Mouse (Mus musculus): ENCODE results near the gene Esyt1. TPM values are rescaled to one million over a fixed set of nuclear protein-coding genes. Genes with fewer than 3 reads are reported as not detected.

The Esyt1 gene
- polyA plus RNA-seq, 1 experiment from 2014 or later: 19.1 TPM

GRCm38 (mm10) chr10:128460270-128460630 is 65.4 kb downstream of the Esyt1 start:
- peaks cover 12% of the 10 kb centered on the region; the same call in 1 of the 2 replicates for H3K4me1 ChIP-seq (replicated peaks; ENCODE audit: control insufficient read depth, insufficient read depth, low read length)
- H3K4me2 ChIP-seq: peak overlapping the region; percentile 76
- ATAC-seq (replicated peaks; ENCODE audit: low FRiP score) (no peak), DNase-seq (ENCODE audit: low spot score) (no peak)
- WGBS: 22% methylated on average over 5 of the region's 5 CpGs
- peak overlapping the region; percentile 98 for H3K27ac ChIP-seq (ENCODE audit: low read depth, low read length)
- peak overlapping the region; percentile 88 for H3K9ac ChIP-seq (ENCODE audit: low read depth, low read length)
- no peaks in the 10 kb centered on the region for H3K27me3 ChIP-seq (replicated peaks; ENCODE audit: control insufficient read depth, insufficient read depth, low read length)
- H3K4me3 ChIP-seq (ENCODE audit: low read depth, low read length): peak overlapping the region; percentile 97
- H3K36me3 ChIP-seq (ENCODE audit: control insufficient read depth, insufficient read depth, low read length): peaks cover 18% of the 10 kb centered on the region
- H3K9me3 ChIP-seq (ENCODE audit: control insufficient read depth, low read length): no peaks in the 10 kb centered on the region

Small RNAs within 50 kb of the gene (microRNA-seq; reads per million reads assigned to microRNA genes)
- gene Gm47275 (ENCODE audit: borderline number of aligned reads) (1.1 reads per million), gene Mir6916 (ENCODE audit: borderline number of aligned reads) (not detected)

Other genes with a start within 250 kb of the Esyt1 start
- gene Il23a, start 227.1 kb downstream of the Esyt1 start, polyA plus RNA-seq (2014; fragmentation: Nextera tagmentation; extraction: Ambion mirVana): 0.12 and 0.22 TPM in 2 replicates
- gene Pan2, start 222.5 kb downstream of the Esyt1 start, polyA plus RNA-seq (2014; fragmentation: Nextera tagmentation; extraction: Ambion mirVana): 27.8 and 29.9 TPM in 2 replicates
- 195 and 221 TPM in 2 replicates for gene Cnpy2, start 203.4 kb downstream of the Esyt1 start, polyA plus RNA-seq (2014; fragmentation: Nextera tagmentation; extraction: Ambion mirVana)
- gene Cs, start 188.1 kb downstream of the Esyt1 start, polyA plus RNA-seq (2014; fragmentation: Nextera tagmentation; extraction: Ambion mirVana): 255 and 280 TPM in 2 replicates
- 8.4 and 10.5 TPM in 2 replicates for gene Coq10a, start 156.9 kb downstream of the Esyt1 start, polyA plus RNA-seq (2014; fragmentation: Nextera tagmentation; extraction: Ambion mirVana)
- 12.2 and 13.4 TPM in 2 replicates for gene Ankrd52, start 148.8 kb downstream of the Esyt1 start, polyA plus RNA-seq (2014; fragmentation: Nextera tagmentation; extraction: Ambion mirVana)
- gene Slc39a5, start 124.6 kb downstream of the Esyt1 start, polyA plus RNA-seq (2014; fragmentation: Nextera tagmentation; extraction: Ambion mirVana): 16.5 and 17.6 TPM in 2 replicates
- 101 and 104 TPM in 2 replicates for gene Nabp2, start 114.4 kb downstream of the Esyt1 start, polyA plus RNA-seq (2014; fragmentation: Nextera tagmentation; extraction: Ambion mirVana)
- gene Rnf41, start 114.2 kb downstream of the Esyt1 start, polyA plus RNA-seq (2014; fragmentation: Nextera tagmentation; extraction: Ambion mirVana): 19.1 and 20.4 TPM in 2 replicates
- gene Smarcc2, start 66.6 kb downstream of the Esyt1 start, polyA plus RNA-seq (2014; fragmentation: Nextera tagmentation; extraction: Ambion mirVana): 59.0 and 59.7 TPM in 2 replicates
- 639 and 685 TPM in 2 replicates for gene Myl6, start 31.7 kb downstream of the Esyt1 start, polyA plus RNA-seq (2014; fragmentation: Nextera tagmentation; extraction: Ambion mirVana)
- gene Myl6b, start 27.2 kb downstream of the Esyt1 start, polyA plus RNA-seq (2014; fragmentation: Nextera tagmentation; extraction: Ambion mirVana): 3.9 and 4.2 TPM in 2 replicates
- 9.9 and 11.1 TPM in 2 replicates for gene Zc3h10, start 21.9 kb upstream of the Esyt1 start, polyA plus RNA-seq (2014; fragmentation: Nextera tagmentation; extraction: Ambion mirVana)
- gene Rpl41, start 23.4 kb upstream of the Esyt1 start, polyA plus RNA-seq (2014; fragmentation: Nextera tagmentation; extraction: Ambion mirVana): 3,476 and 3,859 TPM in 2 replicates
- 384 and 397 TPM in 2 replicates for gene Pa2g4, start 40.1 kb upstream of the Esyt1 start, polyA plus RNA-seq (2014; fragmentation: Nextera tagmentation; extraction: Ambion mirVana)
- 3.0 and 3.7 TPM in 2 replicates for gene Erbb3, start 63.8 kb upstream of the Esyt1 start, polyA plus RNA-seq (2014; fragmentation: Nextera tagmentation; extraction: Ambion mirVana)
- 848 and 955 TPM in 2 replicates for gene Rps26, start 100.9 kb upstream of the Esyt1 start, polyA plus RNA-seq (2014; fragmentation: Nextera tagmentation; extraction: Ambion mirVana)
- 0.96 and 1.3 TPM in 2 replicates for gene Ikzf4, start 120.1 kb upstream of the Esyt1 start, polyA plus RNA-seq (2014; fragmentation: Nextera tagmentation; extraction: Ambion mirVana)
- gene Suox, start 148.2 kb upstream of the Esyt1 start, polyA plus RNA-seq (2014; fragmentation: Nextera tagmentation; extraction: Ambion mirVana): 12.4 and 12.5 TPM in 2 replicates
- gene Rab5b, start 170.4 kb upstream of the Esyt1 start, polyA plus RNA-seq (2014; fragmentation: Nextera tagmentation; extraction: Ambion mirVana): 46.9 and 47.1 TPM in 2 replicates
- 0.83 and 0.85 TPM in 2 replicates for gene Pmel, start 178.3 kb upstream of the Esyt1 start, polyA plus RNA-seq (2014; fragmentation: Nextera tagmentation; extraction: Ambion mirVana)
- gene Cdk2, start 179.2 kb upstream of the Esyt1 start, polyA plus RNA-seq (2014; fragmentation: Nextera tagmentation; extraction: Ambion mirVana): 102 and 117 TPM in 2 replicates
- 4.6 and 5.5 TPM in 2 replicates for gene Dgka, start 219.0 kb upstream of the Esyt1 start, polyA plus RNA-seq (2014; fragmentation: Nextera tagmentation; extraction: Ambion mirVana)
- gene Pym1, start 222.0 kb upstream of the Esyt1 start, polyA plus RNA-seq (2014; fragmentation: Nextera tagmentation; extraction: Ambion mirVana): 40.1 and 42.1 TPM in 2 replicates

Measured in liver, embryonic 11.5 days (tissue).